Mouse (Mus musculus): ENCODE measurements around the gene Hdhd3.
"Not testable (repeated sequence)": the region's sequence is repeated elsewhere in the genome, so short reads cannot be mapped to it uniquely, and the experiment has no call there.

Gene Hdhd3

GRCm38 (mm10) chr4:62508839-62509238, 5.6 kb upstream of the Hdhd3 start:
- DNase-seq, result no peak

- DNase-seq, result no peak
Observed at GRCm38 (mm10) chr4:62506798-62507197, 3.5 kb upstream of the Hdhd3 start.

GRCm38 (mm10) chr4:62505991-62506390, 2.7 kb upstream of the Hdhd3 start:
- no peak for DNase-seq

DNA sequence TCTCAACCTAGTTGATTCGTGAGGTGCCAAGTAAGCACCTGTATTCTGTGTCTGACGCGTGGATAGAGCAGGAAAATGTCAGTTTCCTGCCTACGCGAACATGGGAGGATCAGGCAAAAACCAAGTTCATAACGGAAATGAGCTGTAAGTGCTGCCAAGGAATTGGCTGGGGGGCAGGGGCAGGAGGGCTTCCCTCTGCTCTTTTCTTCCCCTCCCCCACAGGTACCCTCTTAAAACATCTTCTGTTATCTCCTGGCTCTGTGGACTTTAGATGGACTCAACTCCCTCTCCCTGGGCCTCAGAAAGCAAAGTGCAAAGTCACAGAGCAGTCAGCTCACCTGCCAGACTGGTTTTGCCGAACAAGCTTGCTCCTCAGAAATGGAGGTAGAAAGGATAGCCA, 298 bp downstream of the Hdhd3 start:
- no peak for DNase-seq

GRCm38 (mm10) chr4:62501964-62502732, 1.1 kb downstream of the Hdhd3 start:
- peak; percentile 92 for DNase-seq

GRCm38 (mm10) chr4:62501534-62501933, 1.7 kb downstream of the Hdhd3 start:
- DNase-seq, result no peak

DNA sequence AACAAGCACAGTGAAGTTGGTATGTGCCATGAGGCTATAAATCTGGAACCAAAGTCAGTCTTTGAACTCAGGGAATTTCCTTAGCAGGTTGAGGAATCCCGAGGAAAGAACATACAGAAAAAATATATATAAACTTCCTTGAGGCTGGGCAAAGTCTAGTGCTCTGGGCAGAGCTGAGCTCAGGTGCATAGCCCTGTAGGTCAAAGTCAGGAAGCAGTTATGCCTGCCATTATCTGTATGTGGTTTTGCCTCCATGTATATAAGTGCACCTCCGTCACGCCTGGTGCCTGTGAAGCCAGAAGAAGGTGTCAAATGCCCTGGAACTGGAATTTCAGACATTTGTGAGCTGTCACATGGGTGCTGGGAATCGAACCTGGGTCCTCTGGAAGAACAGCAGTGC, 2.5 kb downstream of the Hdhd3 start:
- DNase-seq, result no peak

DNA sequence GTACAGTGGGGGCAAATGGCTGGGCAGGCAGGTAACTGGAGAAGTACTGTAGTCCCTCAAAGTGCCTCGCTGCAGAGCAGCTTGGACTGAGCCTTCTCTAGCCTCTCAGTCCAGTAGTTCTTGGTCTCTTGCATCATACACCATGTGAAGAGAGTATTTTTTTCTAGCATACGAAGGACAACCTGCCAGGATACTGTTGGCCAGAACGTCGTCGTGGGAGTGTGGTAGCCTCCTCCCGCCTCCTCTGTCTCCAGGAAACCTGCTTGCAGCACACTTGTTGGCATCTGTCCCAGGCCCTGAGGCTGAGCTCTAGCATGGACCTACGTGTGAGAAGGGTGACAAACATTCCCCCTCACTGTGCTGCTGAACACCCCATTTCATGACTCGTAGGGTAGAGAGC, 6.5 kb downstream of the Hdhd3 start:
- peak; percentile 65 for DNase-seq

- no peak for DNase-seq
Observed at GRCm38 (mm10) chr4:62495946-62496345, 7.3 kb downstream of the Hdhd3 start.

- DNase-seq, result no peak
Observed at GRCm38 (mm10) chr4:62494230-62494629, 9.0 kb downstream of the Hdhd3 start.

- peak; percentile 60 for DNase-seq
Observed at GRCm38 (mm10) chr4:62492682-62493081, 10.6 kb downstream of the Hdhd3 start.

GRCm38 (mm10) chr4:62487914-62488313, 15.4 kb downstream of the Hdhd3 start:
- DNase-seq, result no peak

- DNase-seq, result no peak
Observed at GRCm38 (mm10) chr4:62487172-62487571, 16.1 kb downstream of the Hdhd3 start.

- DNase-seq, result no peak
Observed at GRCm38 (mm10) chr4:62486162-62486696, 17.0 kb downstream of the Hdhd3 start.

DNA sequence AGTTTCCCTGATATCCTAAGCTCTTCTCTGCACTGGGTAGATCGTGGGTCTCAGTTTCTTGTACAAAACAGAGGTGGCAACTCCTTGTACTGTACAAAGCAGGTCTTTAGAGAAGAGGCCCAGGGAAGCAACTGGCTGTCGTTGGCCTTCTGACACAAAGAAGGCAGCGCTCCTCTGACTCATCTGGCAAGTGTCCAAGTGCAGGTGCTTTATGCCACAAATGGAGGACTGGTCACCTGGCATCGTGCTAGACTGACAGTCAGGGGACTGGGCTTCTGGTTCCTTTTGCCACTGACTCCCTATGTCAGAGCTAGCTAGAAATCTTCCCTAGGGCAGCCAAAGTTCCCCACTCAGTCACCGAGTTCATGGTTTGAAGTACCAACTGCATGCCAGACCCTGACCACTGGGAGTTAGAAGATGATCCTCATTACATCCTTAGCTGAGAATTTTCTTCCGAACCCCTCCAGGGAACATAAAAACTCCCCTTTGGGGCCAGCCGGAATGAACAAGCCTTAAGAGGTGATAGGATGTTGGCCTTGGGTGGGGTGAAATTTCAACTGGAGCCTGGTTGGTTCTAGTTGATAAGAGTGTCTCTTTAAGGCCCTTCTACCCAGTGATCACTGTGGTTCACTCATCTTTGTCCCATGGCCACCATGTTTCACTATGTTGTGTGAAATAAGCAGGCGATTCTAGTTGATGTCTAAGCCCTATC, 17.7 kb downstream of the Hdhd3 start:
- no peak for DNase-seq

GRCm38 (mm10) chr4:62484928-62485327, 18.3 kb downstream of the Hdhd3 start:
- DNase-seq, result no peak

- no peak for DNase-seq
Observed at GRCm38 (mm10) chr4:62480709-62481605, 22.3 kb downstream of the Hdhd3 start.

- no peak for DNase-seq
Observed at GRCm38 (mm10) chr4:62479937-62480708, 23.1 kb downstream of the Hdhd3 start, which contains the start of gene Bspry. Bspry (plus strand) TSS chr4:62480053.

GRCm38 (mm10) chr4:62479593-62479936, 23.7 kb downstream of the Hdhd3 start:
- DNase-seq, result not testable (repeated sequence)

DNA sequence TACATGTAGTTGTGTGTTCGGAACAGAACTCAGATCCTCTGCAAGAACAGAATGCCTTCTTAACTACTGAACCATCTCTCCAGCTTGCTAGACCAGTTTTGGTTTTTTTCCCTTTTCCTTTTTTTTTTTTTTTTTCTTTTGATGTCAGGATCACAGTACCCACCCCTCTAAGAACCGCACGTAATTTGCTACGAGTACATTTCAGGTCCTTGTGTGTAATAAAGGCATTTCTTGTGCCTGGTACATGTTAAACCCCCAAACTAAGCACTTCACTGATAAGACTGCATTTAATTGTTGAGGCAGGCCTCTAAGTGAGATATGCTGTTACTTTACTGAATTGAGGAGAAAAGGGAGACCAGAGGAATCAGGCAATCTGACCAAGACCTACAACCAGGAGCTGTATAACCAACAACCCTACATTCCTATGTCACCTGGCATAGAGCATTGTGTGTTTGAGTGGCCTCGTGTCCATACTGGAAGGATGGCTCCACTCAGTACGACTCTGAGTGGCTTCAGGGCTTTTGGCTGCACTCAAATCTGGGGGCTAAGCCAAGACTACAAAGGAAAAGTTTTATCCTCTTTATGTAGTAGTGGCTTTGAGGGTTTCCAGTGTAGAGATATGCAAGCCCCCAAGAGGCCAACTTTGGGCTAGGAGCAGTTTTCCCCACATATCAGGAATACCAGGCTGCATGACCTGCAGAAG, 25.6 kb downstream of the Hdhd3 start:
- DNase-seq, result no peak

DNA sequence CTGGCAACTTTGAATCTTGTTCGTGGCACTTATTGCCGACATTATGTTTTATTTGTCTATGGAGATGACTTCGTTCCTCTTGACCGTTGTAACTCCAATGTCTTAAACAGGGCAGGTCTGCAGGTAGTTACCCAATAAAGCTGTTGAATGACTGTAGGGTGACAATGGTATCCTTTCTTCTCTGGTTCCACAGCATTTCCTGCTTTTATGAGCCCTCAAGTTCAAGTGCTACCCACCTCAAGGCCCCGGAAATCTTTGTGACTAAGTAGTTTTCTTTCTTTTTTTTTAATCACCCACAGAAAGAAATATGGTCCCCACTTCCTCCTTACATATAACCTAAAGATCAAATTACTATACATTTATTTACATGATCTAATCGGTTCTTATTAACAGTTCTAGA, 27.5 kb downstream of the Hdhd3 start:
- DNase-seq, result no peak

- no peak for DNase-seq
Observed at GRCm38 (mm10) chr4:62475131-62475530, 28.1 kb downstream of the Hdhd3 start.

Measured in layer of hippocampus, adult 9-11 months (tissue).